Mouse (Mus musculus) liver, embryonic 14.5 days (tissue): ENCODE results near the gene Gpr89.

Experiments used
- CTCF ChIP-seq: IDR thresholded peaks from 2 replicates; pipeline ENCODE4 v1.5.1; 2016; ENCODE audit warnings: antibody characterized with exemption, low read depth, control low read depth
- EP300 ChIP-seq: IDR thresholded peaks from 2 replicates; pipeline ENCODE4 v1.6.1; 2016; ENCODE audit warnings: antibody characterized with exemption, low read depth

DNA sequence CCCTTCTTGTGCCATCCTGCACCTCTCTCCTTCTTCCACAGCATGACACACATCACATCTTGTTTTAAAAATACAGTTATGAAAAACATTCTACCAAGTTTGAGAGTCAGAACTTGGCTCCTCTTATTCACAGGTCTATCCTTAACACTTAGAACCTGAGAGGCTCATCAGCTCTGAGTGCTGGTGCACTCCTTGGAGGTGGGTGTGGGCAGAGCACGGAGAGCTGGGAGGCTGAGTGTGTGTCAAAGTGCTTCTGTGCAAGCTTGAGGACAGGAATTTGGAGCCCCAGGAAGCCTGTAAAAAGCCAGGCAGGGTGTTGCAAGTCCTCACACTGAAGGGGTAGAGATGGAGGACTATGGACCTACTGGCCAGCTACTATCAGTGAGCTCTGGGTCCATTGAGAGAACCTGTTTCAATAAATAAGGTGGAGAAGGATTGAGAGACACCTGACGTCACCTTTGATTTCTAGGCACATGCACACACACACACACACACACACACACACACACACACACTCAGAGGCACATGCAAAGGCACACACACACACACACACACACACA lies 55.9 kb downstream of the Gpr89 start:
- no peak for TF ChIP-seq CTCF
- TF ChIP-seq EP300: no peak
